Mouse (Mus musculus) B cell, adult 62 days (primary cell): ENCODE measurements around the gene Cox6b1. TPM values are rescaled to one million over a fixed set of nuclear protein-coding genes. Genes with fewer than 3 reads are reported as not detected.

Experiments
- total RNA-seq: library from RNA; stranded (reverse); gene quantifications from 4 replicates; pipeline ENCODE4 v1.2.4, GENCODE M21; 2023

Gene Cox6b1
- total RNA-seq: 177 to 214 TPM (median 201 TPM) in 4 replicates

GRCm38 (mm10) chr7:30625530-30626384, at the start of gene Cox6b1:
Gene Cox6b1 (minus strand): TSS chr7:30626151.

DNA sequence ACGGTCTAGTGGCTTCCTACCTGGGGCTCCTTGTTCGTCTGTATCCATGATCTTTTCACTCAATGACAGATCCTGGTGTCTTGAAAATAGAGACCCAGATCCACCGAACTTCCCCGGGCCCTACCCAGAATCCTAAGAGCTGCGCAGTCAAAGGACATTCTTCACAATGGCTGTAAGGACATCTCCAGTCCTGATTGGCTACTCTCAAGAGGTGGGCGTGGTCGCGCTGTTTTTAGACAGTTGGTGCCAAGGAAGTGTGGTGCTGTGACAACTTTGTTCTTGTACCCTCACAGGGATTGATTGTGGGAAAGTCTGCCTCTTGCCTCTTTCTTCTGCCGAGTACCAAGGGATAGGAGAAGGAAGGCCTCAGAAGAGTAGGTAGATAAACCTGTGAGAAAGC, 45.5 kb upstream of the Cox6b1 start, which contains the start of gene Pmis2:
Gene Pmis2, minus strand, starts transcription at position 126 of the 400 bp plus-strand sequence.

DNA sequence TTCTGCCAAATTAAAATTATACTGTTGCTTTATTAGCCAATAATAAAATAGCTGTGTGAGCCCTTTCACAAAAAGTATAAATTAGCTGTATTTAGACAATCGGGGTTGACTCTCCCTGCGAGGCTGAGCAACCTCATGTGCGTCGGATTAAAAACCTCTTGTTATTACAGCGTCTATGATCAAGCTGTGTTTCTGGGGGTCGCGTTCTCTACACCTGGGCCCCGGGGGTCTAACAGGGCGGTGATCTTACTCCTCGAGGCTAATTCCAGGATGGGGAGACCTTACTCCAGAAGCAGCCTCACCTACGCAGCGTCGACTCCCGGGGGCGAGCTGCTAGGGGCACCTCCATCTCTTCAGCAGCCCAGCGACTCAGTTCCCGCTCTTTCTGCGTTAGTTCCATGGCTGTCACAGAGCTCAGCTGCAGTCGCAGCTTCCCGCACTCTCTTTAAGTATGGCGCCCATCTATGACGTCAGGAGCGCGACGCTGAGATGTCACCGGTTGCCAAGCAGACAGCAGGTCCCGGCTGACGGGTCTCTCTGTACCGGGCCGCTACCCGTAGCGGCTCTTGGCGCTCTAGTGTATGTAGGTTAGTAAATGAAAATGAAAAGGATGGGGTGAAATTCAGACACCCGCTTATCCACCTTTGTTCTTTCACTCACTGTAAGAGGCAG, 38.7 kb upstream of the Cox6b1 start, which contains the start of gene Haus5:
Gene Haus5, minus strand, starts transcription at position 466 of the 672 bp plus-strand sequence.

GRCm38 (mm10) chr7:30649591-30650540, 23.9 kb upstream of the Cox6b1 start, which contains the start of gene Rbm42:
Gene Rbm42 (minus strand): TSS chr7:30650317.

GRCm38 (mm10) chr7:30635752-30636151, 9.8 kb upstream of the Cox6b1 start, which contains the start of gene Etv2:
Gene Etv2 (minus strand): TSS chr7:30635852.

GRCm38 (mm10) chr7:30612654-30613402, 13.1 kb downstream of the Cox6b1 start, which contains the start of gene Upk1a:
Gene Upk1a (minus strand): TSS chr7:30612847.

GRCm38 (mm10) chr7:30598786-30599185, 27.2 kb downstream of the Cox6b1 start, which contains the start of gene Zbtb32:
Gene Zbtb32 (minus strand): TSS chr7:30598909.

GRCm38 (mm10) chr7:30588676-30589434, 37.1 kb downstream of the Cox6b1 start, which contains the start of gene Kmt2b:
Gene Kmt2b (minus strand): TSS chr7:30588726.

Other genes starting within 250 kb of the Cox6b1 start
- gene Tyrobp, start 212.4 kb downstream of the Cox6b1 start, total RNA-seq: 63.3 to 80.1 TPM (median 74.7 TPM) in 4 replicates
- 34.8 to 42.0 TPM (median 39.2 TPM) in 4 replicates for gene Hcst, start 206.3 kb downstream of the Cox6b1 start, total RNA-seq
- gene Nfkbid, start 204.4 kb downstream of the Cox6b1 start, total RNA-seq: 332 to 428 TPM (median 371 TPM) in 4 replicates
- 0.22 TPM in 1 of 4 replicates, not detected in the others for gene Aplp1, start 180.6 kb downstream of the Cox6b1 start, total RNA-seq
- gene Kirrel2, start 168.5 kb downstream of the Cox6b1 start, total RNA-seq: not detected in 4 replicates
- gene Nphs1, start 167.8 kb downstream of the Cox6b1 start, total RNA-seq: not detected in 4 replicates
- not detected in 4 replicates for gene Prodh2, start 132.5 kb downstream of the Cox6b1 start, total RNA-seq
- gene Arhgap33, start 91.1 kb downstream of the Cox6b1 start, total RNA-seq: 14.2 to 18.7 TPM (median 16.3 TPM) in 4 replicates
- gene Hspb6, start 74.0 kb downstream of the Cox6b1 start, total RNA-seq: 2.2 to 3.1 TPM (median 2.7 TPM) in 4 replicates
- 10.2 to 18.1 TPM (median 13.6 TPM) in 4 replicates for gene Proser3, start 73.9 kb downstream of the Cox6b1 start, total RNA-seq
- 38.9 to 50.0 TPM (median 41.5 TPM) in 4 replicates for gene Lin37, start 66.3 kb downstream of the Cox6b1 start, total RNA-seq
- gene U2af1l4, start 62.9 kb downstream of the Cox6b1 start, total RNA-seq: 106 to 140 TPM (median 111 TPM) in 4 replicates
- 9.2 to 12.8 TPM (median 11.8 TPM) in 4 replicates for gene Gm49396, start 62.8 kb downstream of the Cox6b1 start, total RNA-seq
- 135 to 152 TPM (median 138 TPM) in 4 replicates for gene Psenen, start 62.5 kb downstream of the Cox6b1 start, total RNA-seq
- gene Igflr1, start 60.7 kb downstream of the Cox6b1 start, total RNA-seq: 5.6 to 11.7 TPM (median 8.2 TPM) in 4 replicates
- 104 to 116 TPM (median 108 TPM) in 4 replicates for gene Kmt2b, start 37.4 kb downstream of the Cox6b1 start, total RNA-seq
- 0.82 to 1.9 TPM (median 1.6 TPM) in 4 replicates for gene Zbtb32, start 27.2 kb downstream of the Cox6b1 start, total RNA-seq
- gene Upk1a, start 13.3 kb downstream of the Cox6b1 start, total RNA-seq: 0.70 TPM in 1 of 4 replicates, not detected in the others
- not detected in 4 replicates for gene Etv2, start 9.7 kb upstream of the Cox6b1 start, total RNA-seq
- 87.7 to 100 TPM (median 92.3 TPM) in 4 replicates for gene Rbm42, start 24.2 kb upstream of the Cox6b1 start, total RNA-seq
- gene Haus5, start 38.8 kb upstream of the Cox6b1 start, total RNA-seq: 56.1 to 64.2 TPM (median 59.9 TPM) in 4 replicates
- not detected in 4 replicates for gene Pmis2, start 45.5 kb upstream of the Cox6b1 start, total RNA-seq
- gene 2200002J24Rik, start 72.8 kb upstream of the Cox6b1 start, total RNA-seq: not detected in 4 replicates
- 0.85 to 3.1 TPM in 2 of 4 replicates, not detected in the others for gene Atp4a, start 86.1 kb upstream of the Cox6b1 start, total RNA-seq
- 34.4 to 45.7 TPM (median 41.2 TPM) in 4 replicates for gene Tmem147, start 103.4 kb upstream of the Cox6b1 start, total RNA-seq
- not detected in 4 replicates for gene Gapdhs, start 117.5 kb upstream of the Cox6b1 start, total RNA-seq
- gene Sbsn, start 125.3 kb upstream of the Cox6b1 start, total RNA-seq: 2.3 to 5.4 TPM (median 3.3 TPM) in 4 replicates
- gene Dmkn, start 137.6 kb upstream of the Cox6b1 start, total RNA-seq: not detected in 4 replicates
- not detected in 4 replicates for gene Krtdap, start 161.7 kb upstream of the Cox6b1 start, total RNA-seq
- 13.9 to 20.5 TPM (median 17.6 TPM) in 4 replicates for gene Ffar2, start 197.6 kb upstream of the Cox6b1 start, total RNA-seq
- gene Ffar3, start 230.0 kb upstream of the Cox6b1 start, total RNA-seq: 1.0 to 2.0 TPM (median 1.4 TPM) in 4 replicates
- gene Ffar1, start 235.4 kb upstream of the Cox6b1 start, total RNA-seq: 25.4 to 28.3 TPM (median 27.3 TPM) in 4 replicates